Mouse (Mus musculus): Measurements from ENCODE around the gene Cmtm2b.

- TF ChIP-seq GATA1 (IDR thresholded peaks at IDR 0.05; ENCODE audit: borderline replicate concordance, low read length) (no peak), FLI1 (IDR thresholded peaks at IDR 0.05; ENCODE audit: low read length) (no peak)
Observed at GRCm38 (mm10) chr8:104304962-104305361, 17.1 kb upstream of the Cmtm2b start.

Data from megakaryocyte, embryonic 14.5 days (primary cell).